Mouse (Mus musculus): ENCODE measurements around the gene Snai3.

The Snai3 gene

GRCm38 (mm10) chr8:122430646-122431045 is 29.9 kb downstream of the Snai3 start:
- DNase-seq (ENCODE audit: low spot score in 2 of 2) = no peak

GRCm38 (mm10) chr8:122430058-122430636 is 30.4 kb downstream of the Snai3 start:
- DNase-seq (ENCODE audit: low spot score in 2 of 2) = peak in 1 of 2 experiments; percentile 37

- peak in 1 of 2 experiments; percentile 19 for DNase-seq (ENCODE audit: low spot score in 2 of 2)
Observed at GRCm38 (mm10) chr8:122428163-122428562, 32.4 kb downstream of the Snai3 start.

GRCm38 (mm10) chr8:122427607-122428006 is 32.9 kb downstream of the Snai3 start:
- DNase-seq (ENCODE audit: low spot score in 2 of 2) = no peak

- no peak for DNase-seq (ENCODE audit: low spot score in 2 of 2)
Observed at GRCm38 (mm10) chr8:122426145-122426544, 34.4 kb downstream of the Snai3 start.

- DNase-seq (ENCODE audit: low spot score in 2 of 2) = no peak
Observed at GRCm38 (mm10) chr8:122423659-122424058, 36.9 kb downstream of the Snai3 start.

- DNase-seq (ENCODE audit: low spot score in 2 of 2) = no peak
Observed at GRCm38 (mm10) chr8:122423217-122423616, 37.3 kb downstream of the Snai3 start.

- DNase-seq (ENCODE audit: low spot score in 2 of 2) = no peak
Observed at GRCm38 (mm10) chr8:122421376-122422070, 39.0 kb downstream of the Snai3 start, which contains the start of gene Il17c. TSS of gene Il17c (plus strand) at chr8:122422020.

- DNase-seq (ENCODE audit: low spot score in 2 of 2) = no peak
Observed at GRCm38 (mm10) chr8:122419881-122420555, 40.5 kb downstream of the Snai3 start.

GRCm38 (mm10) chr8:122415554-122415953 is 45.0 kb downstream of the Snai3 start:
- no peak for DNase-seq (ENCODE audit: low spot score in 2 of 2)

- DNase-seq (ENCODE audit: low spot score in 2 of 2) = no peak
Observed at GRCm38 (mm10) chr8:122414311-122414710, 46.2 kb downstream of the Snai3 start.

- no peak for DNase-seq (ENCODE audit: low spot score in 2 of 2)
Observed at GRCm38 (mm10) chr8:122407678-122408077, 52.9 kb downstream of the Snai3 start.

- DNase-seq (ENCODE audit: low spot score in 2 of 2) = no peak
Observed at GRCm38 (mm10) chr8:122405146-122405805, 55.3 kb downstream of the Snai3 start.

All from spleen, postnatal 14 days (tissue).